Mouse (Mus musculus) olfactory bulb, adult 2 months (tissue): ENCODE data around the gene Gm20815. TPM values are rescaled to one million over a fixed set of nuclear protein-coding genes. Genes with fewer than 3 reads are reported as not detected.
"Not testable (repeated sequence)": the region's sequence is repeated elsewhere in the genome, so short reads cannot be mapped to it uniquely, and the experiment has no call there.

Experiments
- H3K27ac ChIP-seq: fragments of 200-500 bp; 2 replicates; pipeline ENCODE4 v1.5.1; 2012; ENCODE audit warnings: low read depth, low read length; ENCODE audit not compliant: insufficient read depth
- H3K4me1 ChIP-seq: fragments of 200-500 bp; 2 replicates; pipeline ENCODE4 v1.6.1; 2012; ENCODE audit warnings: low read length; ENCODE audit not compliant: control insufficient read depth, insufficient read depth
- H3K4me3 ChIP-seq: fragments of 200-500 bp; 2 replicates; pipeline ENCODE4 v1.5.1; 2012; ENCODE audit warnings: mild to moderate bottlenecking, low read depth, low read length, moderate library complexity; ENCODE audit not compliant: insufficient read depth
- WGBS: fragments of 180-500 bp; shearing (Covaris S2); methylation state at CpG from one replicate; pipeline ENCODE4 v1.1.7; 2018; 5-methylcytosine and 5-hydroxymethylcytosine counted together
- polyA plus RNA-seq: library from polyadenylated mRNA; stranded (reverse); fragments of >200 nt; gene quantifications from 2 replicates; pipeline ENCODE4 v1.2.4, GENCODE M21; 2012; ENCODE audit warnings: low replicate concordance; ENCODE audit not compliant: missing spikeins, insufficient read depth, insufficient read length

Gene Gm20815
- not detected in 2 replicates for polyA plus RNA-seq

- H3K4me3 ChIP-seq, H3K27ac ChIP-seq, H3K4me1 ChIP-seq: not testable (repeated sequence)
- WGBS = no CpG with 5 or more reads among the region's 4 CpGs
Measured at GRCm38 (mm10) chrY:8835069-8835468, at the start of gene Gm20815. Gm20815 (minus strand) TSS chrY:8835169.
